Mouse (Mus musculus) G1E (cell line): ENCODE data around the gene Fam185a. TPM values are rescaled to one million over a fixed set of nuclear protein-coding genes. Genes with fewer than 3 reads are reported as not detected.
A peak's percentile ranks its signal among the peaks of the same experiment; 100 is the strongest.

Experiments used
- ATAC-seq: 2 replicates; pipeline ENCODE4 v1.8.0; 2016; ENCODE audit warnings: mild to moderate bottlenecking; ENCODE audit not compliant: insufficient number of reproducible peaks, poor library complexity, low FRiP score, severe bottlenecking; ENCODE audit errors: extremely low read depth
- DNase-seq: peaks from one replicate; pipeline ENCODE4 v3.0.0; 2012; ENCODE audit warnings: low spot score
- H3K27me3 ChIP-seq: 2 replicates; pipeline ENCODE4 v1.6.1; 2012; ENCODE audit warnings: mild to moderate bottlenecking, low read length, inconsistent platforms; ENCODE audit not compliant: insufficient read depth
- H3K36me3 ChIP-seq: replicated peaks from 2 replicates; pipeline ENCODE3; 2012; ENCODE audit warnings: mild to moderate bottlenecking, inconsistent platforms
- H3K4me1 ChIP-seq: 2 replicates; pipeline ENCODE4 v1.6.1; 2012; ENCODE audit warnings: low read depth, low read length, inconsistent platforms, mixed read lengths; ENCODE audit not compliant: insufficient read depth
- H3K4me3 ChIP-seq: 2 replicates; pipeline ENCODE4 v1.5.1; 2012; ENCODE audit warnings: low read depth, mild to moderate bottlenecking, inconsistent platforms, low read length, moderate library complexity, mixed read lengths
- H3K9me3 ChIP-seq: replicated peaks from 2 replicates; pipeline ENCODE4 v1.6.1; 2012; ENCODE audit warnings: inconsistent platforms
- CTCF ChIP-seq: IDR thresholded peaks from 2 replicates; pipeline ENCODE4 v1.5.1; 2012; ENCODE audit warnings: low read depth, low read length, inconsistent platforms, mixed read lengths
- GATA1 ChIP-seq: IDR thresholded peaks from 2 replicates; pipeline ENCODE4 v1.6.1; 2012; ENCODE audit warnings: borderline replicate concordance, low read length, inconsistent platforms, mixed read lengths
- GATA2 ChIP-seq: IDR thresholded peaks from 2 replicates; pipeline ENCODE4 v1.6.1; 2012; ENCODE audit warnings: low read depth, low read length, inconsistent platforms, borderline replicate concordance
- POLR2AphosphoS5 ChIP-seq: IDR thresholded peaks from 2 replicates; pipeline ENCODE4 v1.6.1; 2012; ENCODE audit warnings: low read depth, low read length, inconsistent platforms; ENCODE audit not compliant: insufficient replicate concordance
- TAL1 ChIP-seq: conservative IDR thresholded peaks from 2 replicates; pipeline ENCODE4 v1.6.1; 2012; ENCODE audit warnings: low read depth, low read length, inconsistent platforms, mixed read lengths
- polyA plus RNA-seq: library from polyadenylated mRNA; stranded (reverse); fragments of >175 nt; gene quantifications from 2 replicates; pipeline ENCODE4 v1.2.3, GENCODE M21; 2012
- total RNA-seq, 2 experiments: library from RNA; stranded (forward) in 1 of 2; stranded (reverse) in 1 of 2; fragments of 200-1000 nt in 1 of 2; fragments of >200 nt in 1 of 2; fragmentation: Nextera tagmentation in 1 of 2; gene quantifications; 2 replicates each; pipeline ENCODE4 v1.2.3; 2014 to 2017

Gene Fam185a
- total and polyA plus RNA-seq, 3 experiments, result 2.3 to 11.1 (median 9.5) TPM

DNA sequence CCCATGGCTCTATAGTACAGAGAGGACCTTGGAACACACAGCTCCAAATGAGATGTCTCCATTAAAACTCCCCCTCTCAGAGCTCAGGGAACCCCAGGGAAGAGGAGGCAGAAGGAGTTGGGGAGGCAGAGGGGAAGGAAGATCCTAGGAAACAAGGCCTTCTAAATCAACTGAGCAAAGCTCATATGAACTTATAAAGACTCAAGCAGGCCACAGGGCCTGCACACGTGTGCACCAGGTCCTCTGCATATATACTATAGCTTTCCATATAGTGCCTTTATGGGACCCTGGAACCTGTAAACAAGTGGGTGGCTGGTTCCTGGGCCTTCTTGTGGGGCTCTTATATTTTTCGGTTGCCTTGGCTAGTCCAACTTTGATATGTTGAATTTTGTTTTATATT, 30.2 kb upstream of the Fam185a start:
- no peak for ATAC-seq
- Histone ChIP-seq H3K4me3 (no peak overlapping the region), H3K4me1 (peaks cover 3% of the 10 kb centered on the region), H3K9me3 (no peaks in the 10 kb centered on the region), H3K36me3 (no peaks in the 10 kb centered on the region), H3K27me3 (peaks cover 3% of the 10 kb centered on the region; the same call in 1 of the 2 replicates)
- TF ChIP-seq POLR2AphosphoS5, result no peak
- no peak for TF ChIP-seq GATA1
- TF ChIP-seq TAL1, result no peak
- TF ChIP-seq CTCF, result no peak
- TF ChIP-seq GATA2, result no peak
- no peak for DNase-seq

DNA sequence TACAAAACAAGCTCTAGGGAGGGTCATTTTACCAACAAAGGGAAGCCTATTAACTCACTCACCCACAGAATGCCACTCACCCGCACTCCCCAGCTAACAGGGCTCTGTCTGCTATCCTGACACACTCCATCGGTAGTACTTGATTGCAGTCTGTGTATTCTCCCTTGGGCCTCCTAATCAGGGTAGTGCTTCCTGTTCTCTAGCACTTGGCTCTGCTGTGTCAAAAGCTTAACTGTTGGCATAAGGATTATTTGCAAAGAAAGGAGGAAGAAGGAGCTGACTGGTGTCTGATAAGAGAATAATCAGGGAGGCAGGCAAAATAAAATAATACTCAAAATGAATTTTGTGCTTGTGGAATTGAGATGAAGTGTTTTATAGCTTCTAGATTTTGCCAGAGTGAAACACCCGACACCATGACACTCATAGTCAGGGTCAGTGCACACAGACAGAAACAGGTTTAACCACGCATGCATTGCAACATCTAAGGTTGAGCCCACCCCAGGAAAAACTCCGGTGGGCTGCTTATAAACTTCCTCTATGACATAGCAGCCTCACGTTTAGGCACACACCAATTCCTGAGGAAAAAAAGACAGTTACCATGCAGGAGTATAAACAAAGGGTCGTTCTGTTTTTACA, 29.4 kb upstream of the Fam185a start:
- peak; percentile 63 for ATAC-seq
- TF ChIP-seq GATA2 (no peak), CTCF (no peak), GATA1 (no peak), POLR2AphosphoS5 (no peak), TAL1 (no peak)
- Histone ChIP-seq H3K4me3 (no peak overlapping the region), H3K4me1 (peaks cover 3% of the 10 kb centered on the region), H3K27me3 (peaks cover 3% of the 10 kb centered on the region; the same call in 1 of the 2 replicates), H3K36me3 (no peaks in the 10 kb centered on the region), H3K9me3 (no peaks in the 10 kb centered on the region)
- DNase-seq, result no peak

DNA sequence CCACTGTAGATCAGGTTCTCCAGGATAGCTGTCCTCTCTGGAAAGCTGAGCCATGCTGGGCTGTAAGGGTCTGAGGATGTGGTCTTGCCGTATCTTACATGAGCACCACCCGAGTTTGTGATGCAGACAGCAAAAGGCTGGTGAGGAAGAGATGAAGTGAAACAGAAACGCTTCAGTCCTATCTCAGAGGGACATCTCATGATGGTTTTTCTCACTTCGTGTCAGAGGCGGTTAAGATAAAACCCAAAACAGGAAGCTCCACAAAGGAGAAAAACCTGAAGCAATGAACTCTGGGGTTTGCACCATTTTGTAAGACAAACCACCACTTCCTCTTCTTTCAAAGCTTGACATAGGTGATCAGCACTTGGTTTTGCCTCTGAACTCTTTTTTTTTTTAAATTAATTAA, 13.5 kb upstream of the Fam185a start:
- DNase-seq (peak; percentile 33), ATAC-seq (peak; percentile 80)
- no peak for TF ChIP-seq GATA2
- TF ChIP-seq TAL1, result 0 out of 2 replicates have a peak, but pooled peaks have one; percentile 11
- no peak for TF ChIP-seq GATA1
- no peak for TF ChIP-seq POLR2AphosphoS5
- TF ChIP-seq CTCF, result no peak
- no peaks in the 10 kb centered on the region for H3K36me3 ChIP-seq
- H3K4me3 ChIP-seq, result no peak overlapping the region; the same call in 1 of the 2 replicates
- peaks cover 31% of the 10 kb centered on the region for H3K4me1 ChIP-seq
- peaks cover 7% of the 10 kb centered on the region for H3K9me3 ChIP-seq
- H3K27me3 ChIP-seq, result no peaks in the 10 kb centered on the region

DNA sequence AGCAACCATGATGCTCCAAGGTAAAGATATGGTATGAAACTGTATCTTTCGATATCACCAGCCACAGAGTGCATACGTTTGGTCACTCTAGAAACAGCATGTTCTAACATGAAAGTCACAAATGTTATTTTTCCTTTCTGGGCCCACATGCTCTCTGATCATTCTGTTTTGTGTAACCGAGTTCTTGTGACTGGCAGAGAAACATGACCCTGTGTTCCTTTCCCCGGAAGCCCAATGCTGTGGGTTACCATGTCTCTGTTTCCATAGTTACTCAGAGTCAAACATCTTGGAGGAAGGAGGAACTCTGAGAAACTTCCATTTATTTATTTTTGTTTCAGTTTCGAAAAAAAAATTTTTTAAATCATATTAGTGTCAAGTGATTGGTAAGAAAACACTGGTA, 12.7 kb upstream of the Fam185a start:
- DNase-seq (no peak), ATAC-seq (no peak)
- peaks cover 7% of the 10 kb centered on the region for H3K9me3 ChIP-seq
- TF ChIP-seq GATA1 (no peak), POLR2AphosphoS5 (no peak), TAL1 (no peak), GATA2 (no peak)
- H3K4me3 ChIP-seq, result no peak overlapping the region
- H3K4me1 ChIP-seq, result peaks cover 31% of the 10 kb centered on the region
- H3K27me3 ChIP-seq, result no peaks in the 10 kb centered on the region
- no peaks in the 10 kb centered on the region for H3K36me3 ChIP-seq

DNA sequence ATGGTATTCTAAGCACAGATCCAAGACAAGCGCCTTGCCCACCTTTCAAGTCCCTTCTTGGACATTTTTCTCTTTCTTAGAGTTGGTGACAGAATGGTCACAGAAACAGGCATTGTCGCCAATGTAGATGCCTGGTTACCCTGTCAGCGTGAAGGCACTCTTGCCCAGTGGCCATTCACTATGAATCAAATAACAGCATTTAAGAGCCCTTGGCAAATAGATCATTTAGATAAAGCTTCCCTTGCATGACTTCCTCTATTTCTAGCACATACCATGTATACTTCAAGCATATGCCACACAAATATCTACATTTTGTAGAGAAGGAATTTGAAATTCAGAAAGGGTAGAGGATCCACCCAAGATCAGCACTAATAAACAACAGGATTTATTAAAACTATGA, 11.4 kb upstream of the Fam185a start:
- Histone ChIP-seq H3K27me3 (no peaks in the 10 kb centered on the region), H3K4me3 (no peak overlapping the region), H3K36me3 (no peaks in the 10 kb centered on the region), H3K9me3 (peaks cover 7% of the 10 kb centered on the region), H3K4me1 (peaks cover 31% of the 10 kb centered on the region)
- no peak for DNase-seq
- no peak for TF ChIP-seq POLR2AphosphoS5
- TF ChIP-seq GATA1, result no peak
- no peak for TF ChIP-seq TAL1
- no peak for TF ChIP-seq CTCF
- TF ChIP-seq GATA2, result no peak
- no peak for ATAC-seq

DNA sequence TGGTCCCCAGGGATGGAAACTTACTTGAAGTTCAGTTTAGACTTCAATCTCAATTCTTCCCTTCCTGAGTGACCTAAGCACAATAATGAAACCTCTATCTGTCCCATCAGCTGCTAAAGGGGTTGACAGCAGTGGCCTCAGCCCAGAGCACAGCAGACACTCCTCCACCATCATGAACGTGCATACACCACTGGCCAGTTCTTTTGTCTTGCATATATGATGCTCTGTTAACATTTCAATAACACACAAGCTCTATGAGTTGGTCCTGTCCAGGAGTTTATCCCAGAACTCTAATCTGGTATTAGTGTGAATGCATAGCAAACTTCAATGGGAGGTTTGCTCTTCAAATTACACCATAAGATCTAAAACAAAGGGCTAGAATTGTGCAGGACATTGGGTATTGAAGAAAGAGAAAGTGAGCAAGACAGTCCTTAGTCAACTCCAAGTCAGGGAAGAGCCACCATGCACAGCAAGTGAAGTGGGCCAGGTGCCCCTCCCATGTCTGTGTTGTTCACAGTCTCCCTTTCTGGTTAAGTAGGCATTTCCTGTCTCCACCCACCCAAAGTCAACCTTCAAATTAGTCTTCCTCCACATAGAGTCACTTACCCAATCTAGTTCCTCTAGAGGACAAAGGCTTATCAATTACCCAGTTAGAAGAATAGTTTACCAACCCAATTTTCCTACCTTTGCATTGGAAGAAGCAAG, 10.5 kb upstream of the Fam185a start:
- Histone ChIP-seq H3K27me3 (no peaks in the 10 kb centered on the region), H3K4me1 (peaks cover 31% of the 10 kb centered on the region), H3K9me3 (peaks cover 7% of the 10 kb centered on the region), H3K4me3 (no peak overlapping the region), H3K36me3 (no peaks in the 10 kb centered on the region)
- TF ChIP-seq POLR2AphosphoS5 (no peak), GATA2 (no peak), CTCF (no peak), GATA1 (no peak), TAL1 (no peak)
- DNase-seq (no peak), ATAC-seq (no peak)
